Mouse (Mus musculus) stomach, postnatal 0 days (tissue): ENCODE measurements around the gene Rab8b.
"Not testable (repeated sequence)": the region's sequence is repeated elsewhere in the genome, so short reads cannot be mapped to it uniquely, and the experiment has no call there.

Experiments
- CTCF ChIP-seq: IDR thresholded peaks from 2 replicates; pipeline ENCODE4 v1.5.1; 2016; ENCODE audit warnings: antibody characterized with exemption, low read depth, mild to moderate bottlenecking, moderate library complexity
- EP300 ChIP-seq: optimal IDR thresholded peaks from 2 replicates; pipeline ENCODE3; 2016; ENCODE audit warnings: antibody characterized with exemption

GRCm38 (mm10) chr9:66805951-66806350 lies 113.5 kb downstream of the Rab8b start:
- TF ChIP-seq EP300, CTCF: not testable (repeated sequence)
